Mouse (Mus musculus): ENCODE data around the gene Tmem242.

DNA sequence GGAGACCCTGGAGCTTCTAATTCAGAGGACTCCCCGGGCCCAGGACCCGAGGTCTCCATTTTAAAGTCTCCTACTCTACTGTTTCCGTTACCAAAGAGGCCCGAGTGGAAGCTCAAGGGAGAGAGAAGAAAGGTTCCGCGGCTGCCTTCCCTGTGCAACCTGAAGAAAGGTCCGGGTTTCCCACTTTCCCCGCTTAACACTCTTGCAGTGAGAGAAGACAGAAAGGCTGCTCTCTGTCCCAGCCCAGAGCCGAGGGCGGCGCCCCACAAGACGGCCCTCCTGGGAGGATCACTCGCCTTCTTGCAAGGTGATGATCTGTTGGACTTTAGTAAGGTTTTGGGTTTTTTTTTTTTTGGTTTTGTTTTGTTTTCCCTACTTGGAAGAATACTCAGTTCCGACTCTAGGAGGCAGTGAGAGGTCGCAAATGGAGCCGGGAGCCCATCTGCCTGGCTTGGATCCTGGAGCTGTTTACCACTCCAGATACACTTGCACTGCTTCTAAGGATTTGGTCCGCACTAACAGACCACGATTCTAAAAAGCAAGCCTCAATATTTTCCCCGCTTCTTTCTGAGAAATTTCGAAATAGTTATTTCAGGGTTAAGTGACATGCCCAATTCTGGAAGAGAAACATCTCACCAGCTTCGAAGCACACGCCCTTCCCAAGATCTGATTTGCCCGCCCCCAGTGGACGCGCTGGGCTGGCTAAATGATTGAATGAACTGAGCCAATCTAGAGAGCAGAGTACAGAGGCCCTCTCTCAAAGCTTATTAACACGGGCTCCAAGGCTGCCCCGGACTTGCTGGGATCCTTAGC, at the start of gene Tmem242:
- peak; percentile 71 for TF ChIP-seq CTCF (IDR thresholded peaks at IDR 0.05)
- TF ChIP-seq EP300 (IDR thresholded peaks at IDR 0.05): peak; percentile 72; the same call in 1 of the 2 replicates

Data from lung, postnatal 0 days (tissue).